Mouse (Mus musculus) forebrain, embryonic 12.5 days (tissue): ENCODE results near the gene Shc4. TPM values are rescaled to one million over a fixed set of nuclear protein-coding genes. Genes with fewer than 3 reads are reported as not detected.

Source experiments
- ATAC-seq: fragments of 200-750 bp; cut with Nextera tagmentation; 2 replicates; pipeline ENCODE4 v1.8.0; 2017; ENCODE audit warnings: moderate TSS enrichment; ENCODE audit not compliant: low FRiP score
- H3K27ac ChIP-seq: fragments of 300-500 bp; sonication (generic); 2 replicates; pipeline ENCODE4 v1.5.1; 2016; ENCODE audit warnings: mild to moderate bottlenecking
- H3K27me3 ChIP-seq: fragments of 300-500 bp; sonication (generic); 2 replicates; pipeline ENCODE4 v1.6.1; 2016; ENCODE audit warnings: mild to moderate bottlenecking
- H3K36me3 ChIP-seq: fragments of 300-500 bp; sonication (generic); replicated peaks from 2 replicates; pipeline ENCODE4 v1.6.1; 2016; ENCODE audit warnings: mild to moderate bottlenecking
- H3K4me1 ChIP-seq: fragments of 300-500 bp; sonication (generic); 2 replicates; pipeline ENCODE4 v1.6.1; 2016
- H3K4me2 ChIP-seq: fragments of 300-500 bp; sonication (generic); 2 replicates; pipeline ENCODE4 v1.6.1; 2016; ENCODE audit warnings: mild to moderate bottlenecking, moderate library complexity
- H3K4me3 ChIP-seq: fragments of 300-500 bp; sonication (generic); replicated peaks from 2 replicates; pipeline ENCODE4 v1.5.1; 2016; ENCODE audit warnings: mild to moderate bottlenecking
- H3K9ac ChIP-seq: fragments of 300-500 bp; sonication (generic); 2 replicates; pipeline ENCODE4 v1.6.1; 2016; ENCODE audit warnings: mild to moderate bottlenecking
- H3K9me3 ChIP-seq: fragments of 300-500 bp; sonication (generic); 2 replicates; pipeline ENCODE4 v1.6.1; 2016
- WGBS: fragments of 180-500 bp; shearing (Covaris S2); methylation state at CpG from one replicate; pipeline ENCODE4 v1.1.7; 2016; 5-methylcytosine and 5-hydroxymethylcytosine counted together
- polyA plus RNA-seq: library from polyadenylated mRNA; unstranded; fragments of >200 nt; fragmentation: Nextera tagmentation; extraction: Ambion mirVana; gene quantifications from 2 replicates; pipeline ENCODE4 v1.2.1, GENCODE M21; 2016

The Shc4 gene
- polyA plus RNA-seq, 1 experiment from 2014 or later, result 1.5 TPM

DNA sequence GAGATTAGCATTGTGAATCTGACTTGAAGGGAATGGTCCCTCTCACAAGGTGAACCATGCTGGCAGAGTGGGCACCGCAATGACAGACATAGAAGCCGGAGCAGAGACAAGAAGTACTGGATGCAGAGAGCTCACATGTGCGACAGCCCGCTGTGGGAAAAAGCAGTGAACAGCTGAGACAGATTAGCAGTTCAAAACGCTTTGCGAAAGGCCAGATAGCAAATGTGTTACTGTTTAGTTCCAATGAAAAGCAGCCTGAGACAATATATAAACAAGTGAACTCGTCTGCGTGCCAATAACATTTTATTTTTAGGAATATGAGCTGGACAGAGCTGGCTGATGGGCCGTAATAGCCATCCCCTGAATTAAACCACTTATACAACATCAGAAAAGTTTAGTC lies 42.1 kb downstream of the Shc4 start:
- Histone ChIP-seq H3K27me3 (no peaks in the 10 kb centered on the region), H3K9me3 (no peaks in the 10 kb centered on the region), H3K4me3 (no peak overlapping the region), H3K4me2 (no peak overlapping the region), H3K9ac (no peak overlapping the region), H3K27ac (no peak overlapping the region), H3K4me1 (peaks cover 10% of the 10 kb centered on the region), H3K36me3 (no peaks in the 10 kb centered on the region)
- WGBS, result 78% methylated on average over 9 of the region's 9 CpGs
- ATAC-seq, result no peak

- H3K4me3 ChIP-seq, result peak within 1 kb of the TSS; percentile 71
- H3K36me3 ChIP-seq, result no peaks in the 10 kb centered on the region
- no peaks in the 10 kb centered on the region for H3K9me3 ChIP-seq
- peak; percentile 93 for ATAC-seq
- H3K27me3 ChIP-seq, result no peaks in the 10 kb centered on the region
- peak within 1 kb of the TSS; percentile 94 for H3K27ac ChIP-seq
- peaks cover 11% of the 10 kb centered on the region for H3K4me1 ChIP-seq
- peak within 1 kb of the TSS; percentile 64 for H3K4me2 ChIP-seq
- H3K9ac ChIP-seq, result peak within 1 kb of the TSS; percentile 92
- WGBS, result under 1% methylated on average over 71 of the region's 79 CpGs
Measured at GRCm38 (mm10) chr2:125672957-125673631, 50.9 kb downstream of the Shc4 start, which contains the start of gene Eid1. Gene Eid1 (plus strand): TSS chr2:125673095.

DNA sequence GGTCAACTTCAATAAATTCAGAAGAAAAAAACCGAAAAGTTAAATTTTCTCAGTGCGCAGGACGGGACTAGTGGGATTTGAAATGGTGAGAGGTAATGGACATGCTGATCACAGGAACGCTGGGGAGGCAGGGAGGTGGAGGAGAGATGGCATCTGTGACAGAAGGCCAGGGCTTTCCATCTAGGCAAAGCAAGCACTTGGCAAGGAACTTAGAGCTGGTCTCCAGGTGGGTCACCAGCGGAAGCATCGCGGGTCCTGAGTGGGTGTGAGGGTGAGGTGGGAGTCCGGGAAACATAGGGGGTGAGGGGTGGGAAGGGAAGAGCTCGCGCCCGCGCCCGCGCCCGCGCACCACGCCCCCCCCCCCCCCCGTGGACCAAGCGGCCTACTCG lies 51.4 kb downstream of the Shc4 start:
- ATAC-seq, result no peak
- H3K27ac ChIP-seq, result peak overlapping the region; percentile 94
- H3K4me3 ChIP-seq, result peak overlapping the region; percentile 71
- H3K36me3 ChIP-seq, result no peaks in the 10 kb centered on the region
- WGBS, result 24% methylated on average over 10 of the region's 20 CpGs
- peak overlapping the region; percentile 92 for H3K9ac ChIP-seq
- no peaks in the 10 kb centered on the region for H3K27me3 ChIP-seq
- no peaks in the 10 kb centered on the region for H3K9me3 ChIP-seq
- peaks cover 11% of the 10 kb centered on the region for H3K4me1 ChIP-seq
- H3K4me2 ChIP-seq, result peak overlapping the region; percentile 64

- Histone ChIP-seq H3K9ac (no peak overlapping the region), H3K4me3 (no peak overlapping the region), H3K9me3 (no peaks in the 10 kb centered on the region), H3K36me3 (no peaks in the 10 kb centered on the region), H3K27ac (no peak overlapping the region), H3K27me3 (no peaks in the 10 kb centered on the region), H3K4me2 (no peak overlapping the region), H3K4me1 (peaks cover 11% of the 10 kb centered on the region)
- WGBS, result 50% methylated on average over 1 of the region's 1 CpGs
- no peak for ATAC-seq
Measured at GRCm38 (mm10) chr2:125670846-125671245, 53.1 kb downstream of the Shc4 start.

DNA sequence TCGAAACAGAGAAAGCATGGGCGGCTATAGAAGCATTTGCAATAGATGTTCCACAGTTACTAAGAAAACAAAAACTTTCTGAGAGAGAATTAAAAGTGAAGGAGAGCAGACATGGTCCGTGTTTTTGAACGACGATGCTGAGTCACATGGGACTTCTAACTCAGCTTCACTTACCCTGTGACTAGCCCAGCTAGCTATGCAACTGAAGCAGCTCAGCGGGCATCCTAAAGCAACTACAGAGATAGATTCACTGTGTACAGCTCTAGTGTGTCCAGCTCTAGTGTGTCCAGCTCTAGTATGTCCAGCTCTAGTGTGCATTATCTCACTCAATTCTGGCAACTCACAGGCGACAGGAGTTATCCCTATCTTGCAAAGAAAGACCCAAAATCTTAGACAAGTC lies 56.2 kb downstream of the Shc4 start:
- Histone ChIP-seq H3K9me3 (no peaks in the 10 kb centered on the region), H3K27ac (no peak overlapping the region), H3K9ac (no peak overlapping the region), H3K36me3 (no peaks in the 10 kb centered on the region), H3K4me1 (no peaks in the 10 kb centered on the region), H3K27me3 (no peaks in the 10 kb centered on the region), H3K4me2 (no peak overlapping the region), H3K4me3 (no peak overlapping the region)
- ATAC-seq, result no peak
- WGBS, result 91% methylated on average over 7 of the region's 7 CpGs

GRCm38 (mm10) chr2:125667184-125667583 lies 56.8 kb downstream of the Shc4 start:
- H3K9ac ChIP-seq, result no peak overlapping the region
- H3K9me3 ChIP-seq, result no peaks in the 10 kb centered on the region
- H3K36me3 ChIP-seq, result no peaks in the 10 kb centered on the region
- no peak overlapping the region for H3K27ac ChIP-seq
- no peaks in the 10 kb centered on the region for H3K4me1 ChIP-seq
- no peak for ATAC-seq
- H3K4me3 ChIP-seq, result no peak overlapping the region
- no peaks in the 10 kb centered on the region for H3K27me3 ChIP-seq
- no peak overlapping the region for H3K4me2 ChIP-seq
- WGBS, result 82% methylated on average over 5 of the region's 5 CpGs

DNA sequence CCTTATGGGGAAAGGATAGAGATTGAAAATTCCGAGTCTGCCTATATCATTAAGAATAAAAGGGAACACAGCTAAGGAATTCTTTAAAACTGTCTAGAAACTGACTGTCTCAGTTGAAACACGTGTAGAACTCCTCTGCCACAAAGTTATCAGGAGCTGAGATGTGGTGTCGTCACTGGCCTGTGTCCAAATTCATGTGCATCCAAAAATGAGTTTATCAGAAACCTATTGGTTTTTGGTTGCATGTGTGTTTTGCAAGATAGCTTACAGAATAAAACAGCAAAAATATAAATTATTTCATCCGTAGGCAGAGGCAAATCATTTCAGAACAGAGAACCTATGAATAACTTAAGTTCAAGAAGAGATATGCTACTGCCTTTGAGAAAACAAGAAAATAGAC lies 57.3 kb downstream of the Shc4 start:
- ATAC-seq, result no peak
- Histone ChIP-seq H3K9me3 (no peaks in the 10 kb centered on the region), H3K4me1 (no peaks in the 10 kb centered on the region), H3K9ac (no peak overlapping the region), H3K4me3 (no peak overlapping the region), H3K4me2 (no peak overlapping the region), H3K27ac (no peak overlapping the region), H3K36me3 (no peaks in the 10 kb centered on the region), H3K27me3 (no peaks in the 10 kb centered on the region)
- WGBS, result 82% methylated on average over 4 of the region's 4 CpGs

GRCm38 (mm10) chr2:125665909-125666308 lies 58.0 kb downstream of the Shc4 start:
- H3K9ac ChIP-seq, result no peak overlapping the region
- H3K27ac ChIP-seq, result no peak overlapping the region
- H3K4me3 ChIP-seq, result no peak overlapping the region
- H3K4me1 ChIP-seq, result peaks cover under 1% of the 10 kb centered on the region; the same call in 1 of the 2 replicates
- H3K4me2 ChIP-seq, result no peak overlapping the region
- 81% methylated on average over 4 of the region's 4 CpGs for WGBS
- no peaks in the 10 kb centered on the region for H3K27me3 ChIP-seq
- ATAC-seq, result no peak
- no peaks in the 10 kb centered on the region for H3K9me3 ChIP-seq
- no peaks in the 10 kb centered on the region for H3K36me3 ChIP-seq

GRCm38 (mm10) chr2:125665213-125665612 lies 58.7 kb downstream of the Shc4 start:
- H3K4me1 ChIP-seq, result peaks cover 8% of the 10 kb centered on the region; the same call in 1 of the 2 replicates
- WGBS, result 90% methylated on average over 5 of the region's 5 CpGs
- 0 out of 2 replicates have a peak, but pooled peaks cover 2% of the 10 kb centered on the region for H3K27me3 ChIP-seq
- H3K4me2 ChIP-seq, result no peak overlapping the region
- ATAC-seq, result no peak
- no peak overlapping the region for H3K4me3 ChIP-seq
- no peaks in the 10 kb centered on the region for H3K9me3 ChIP-seq
- H3K9ac ChIP-seq, result no peak overlapping the region
- H3K36me3 ChIP-seq, result no peaks in the 10 kb centered on the region
- no peak overlapping the region for H3K27ac ChIP-seq

DNA sequence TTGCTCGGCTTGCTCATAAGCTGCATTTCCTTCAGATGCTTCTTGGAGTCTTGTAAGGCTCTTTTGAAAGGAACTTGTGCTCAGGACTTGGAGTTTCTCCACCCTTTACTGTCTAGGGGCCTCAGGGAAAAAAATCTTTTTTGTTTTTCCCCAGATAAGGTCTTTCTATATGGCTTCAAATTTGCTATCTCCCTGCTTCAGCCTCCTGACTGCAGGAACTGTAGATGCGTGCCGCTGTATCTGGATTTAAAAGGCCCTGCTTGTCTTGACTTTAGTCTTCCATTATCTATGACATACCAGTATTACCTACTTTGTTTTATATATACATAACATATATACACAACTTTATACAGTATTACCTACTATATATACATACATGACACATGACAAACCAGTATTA lies 61.4 kb downstream of the Shc4 start:
- whole genome bisulfite sequencing, result 96% methylated on average over 3 of the region's 3 CpGs
- ATAC-seq, result no peak
- H3K36me3 ChIP-seq, result no peaks in the 10 kb centered on the region

DNA sequence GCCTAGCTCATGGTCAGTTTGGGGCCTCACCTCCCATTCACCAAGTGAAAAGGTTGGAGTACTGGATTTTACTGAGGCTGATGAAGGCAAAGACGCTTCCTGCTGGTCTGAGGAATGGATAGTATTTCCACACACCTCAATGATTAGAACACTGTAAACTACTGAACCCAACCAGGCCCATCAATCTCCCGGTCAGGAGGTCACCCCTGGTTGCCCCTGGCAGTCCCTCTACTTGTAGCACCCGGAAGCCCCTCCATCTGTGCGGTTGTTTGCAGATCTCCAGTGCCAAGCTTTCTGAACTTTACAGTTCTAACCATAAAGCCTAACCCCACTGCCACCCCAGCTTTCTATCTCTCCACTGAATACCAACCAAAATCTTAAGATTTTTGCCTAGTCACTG lies 62.8 kb downstream of the Shc4 start:
- Histone ChIP-seq H3K4me1 (peaks cover 8% of the 10 kb centered on the region; the same call in 1 of the 2 replicates), H3K9me3 (no peaks in the 10 kb centered on the region), H3K27ac (no peak overlapping the region), H3K4me2 (peak overlapping the region; percentile 48), H3K36me3 (no peaks in the 10 kb centered on the region), H3K9ac (no peak overlapping the region), H3K4me3 (no peak overlapping the region), H3K27me3 (0 out of 2 replicates have a peak, but pooled peaks cover 2% of the 10 kb centered on the region)
- WGBS, result 75% methylated on average over 4 of the region's 4 CpGs
- no peak for ATAC-seq

More for the DNA sequence above, 61.4 kb downstream of the Shc4 start:
- Histone ChIP-seq H3K4me1 (peaks cover 8% of the 10 kb centered on the region; the same call in 1 of the 2 replicates), H3K4me3 (no peak overlapping the region), H3K9me3 (no peaks in the 10 kb centered on the region), H3K4me2 (no peak overlapping the region), H3K27me3 (0 out of 2 replicates have a peak, but pooled peaks cover 2% of the 10 kb centered on the region), H3K27ac (no peak overlapping the region), H3K9ac (no peak overlapping the region)

DNA sequence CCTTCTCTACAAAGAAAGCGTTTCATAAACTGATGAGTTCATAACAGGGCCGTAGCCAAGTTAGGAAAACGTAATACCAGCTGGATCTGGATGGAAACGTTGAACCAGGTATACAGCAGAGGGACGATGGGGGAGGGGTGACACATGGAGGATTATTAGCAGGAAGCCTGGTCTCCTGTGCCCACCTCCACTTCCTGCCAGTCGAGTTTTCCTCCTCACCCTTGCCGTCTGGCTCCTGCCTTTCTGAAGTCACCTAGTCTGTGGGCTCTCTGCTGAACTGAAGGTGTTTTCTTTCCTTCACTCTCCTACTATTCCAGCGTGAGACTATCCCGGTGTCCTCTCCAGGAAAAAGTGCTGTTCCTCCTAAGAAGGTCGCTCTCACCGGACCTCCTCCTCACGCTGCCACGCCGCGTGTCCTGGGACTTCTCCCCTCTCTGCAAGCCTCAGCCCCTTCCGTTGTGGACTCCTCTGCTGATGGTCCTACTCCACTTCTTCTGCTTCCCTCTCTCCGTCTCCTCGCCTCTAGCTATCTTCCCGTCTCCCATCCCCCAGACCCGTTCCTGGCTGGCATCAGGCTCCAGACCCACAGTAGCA lies 63.3 kb downstream of the Shc4 start:
- peak; percentile 49; the same call in 1 of the 2 replicates for ATAC-seq
- Histone ChIP-seq H3K4me3 (peak overlapping the region; percentile 17), H3K9ac (peak overlapping the region; percentile 33; the same call in 1 of the 2 replicates), H3K27me3 (0 out of 2 replicates have a peak, but pooled peaks cover 2% of the 10 kb centered on the region), H3K4me1 (peaks cover 8% of the 10 kb centered on the region; the same call in 1 of the 2 replicates), H3K9me3 (no peaks in the 10 kb centered on the region), H3K4me2 (peak overlapping the region; percentile 48), H3K27ac (no peak overlapping the region), H3K36me3 (no peaks in the 10 kb centered on the region)
- WGBS, result 45% methylated on average over 20 of the region's 20 CpGs
